Mouse (Mus musculus): ENCODE data around the gene Sncb. TPM values are rescaled to one million over a fixed set of nuclear protein-coding genes. Genes with fewer than 3 reads are reported as not detected.

Sncb gene
- polyA plus RNA-seq (2016; fragmentation: Nextera tagmentation; extraction: Ambion mirVana): not detected in 2 replicates

DNA sequence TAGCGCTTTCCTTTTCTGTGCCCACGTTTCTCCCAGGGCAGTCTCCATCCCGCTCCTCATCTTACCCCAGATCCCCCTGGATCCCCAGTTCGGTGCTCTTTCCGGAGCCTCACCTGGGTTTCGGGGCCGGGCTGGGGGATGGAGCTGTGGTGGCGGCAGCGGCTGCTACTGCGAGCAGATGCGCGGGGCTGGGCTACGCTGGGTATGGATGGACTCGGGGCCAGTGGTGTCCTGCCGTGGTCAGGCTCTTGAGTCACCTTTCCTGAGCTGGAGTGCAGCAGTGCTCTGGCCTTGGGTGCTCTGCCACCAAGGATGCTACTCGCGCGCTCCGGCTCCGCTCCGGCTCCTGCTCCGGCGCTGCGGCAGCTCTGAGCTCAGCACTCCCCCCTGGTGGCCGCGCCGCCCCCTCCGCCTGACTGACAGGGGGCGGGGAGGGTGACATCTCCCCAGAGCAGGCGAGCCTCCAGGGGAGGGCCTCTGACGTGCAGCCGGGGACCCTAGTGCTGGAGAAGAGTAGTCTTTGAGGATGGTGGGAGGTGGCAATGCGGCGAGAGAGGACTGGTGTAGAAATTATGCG is at the start of gene Sncb:
TSS of gene Sncb (minus strand) at position 404 of the 577 bp plus-strand sequence.
- H3K4me3 ChIP-seq: peak within 1 kb of the TSS; percentile 45
- no peaks in the 10 kb centered on the region for H3K36me3 ChIP-seq
- DNase-seq (ENCODE audit: low spot score): peak; percentile 72
- peaks cover 69% of the 10 kb centered on the region for H3K27me3 ChIP-seq (ENCODE audit: low read depth, poor library complexity, severe bottlenecking)
- H3K9me3 ChIP-seq (replicated peaks): no peaks in the 10 kb centered on the region
- H3K4me1 ChIP-seq: peaks cover 19% of the 10 kb centered on the region
- H3K27ac ChIP-seq: no peak within 1 kb of the TSS
- 3% methylated on average over 35 of the region's 35 CpGs for WGBS

DNA sequence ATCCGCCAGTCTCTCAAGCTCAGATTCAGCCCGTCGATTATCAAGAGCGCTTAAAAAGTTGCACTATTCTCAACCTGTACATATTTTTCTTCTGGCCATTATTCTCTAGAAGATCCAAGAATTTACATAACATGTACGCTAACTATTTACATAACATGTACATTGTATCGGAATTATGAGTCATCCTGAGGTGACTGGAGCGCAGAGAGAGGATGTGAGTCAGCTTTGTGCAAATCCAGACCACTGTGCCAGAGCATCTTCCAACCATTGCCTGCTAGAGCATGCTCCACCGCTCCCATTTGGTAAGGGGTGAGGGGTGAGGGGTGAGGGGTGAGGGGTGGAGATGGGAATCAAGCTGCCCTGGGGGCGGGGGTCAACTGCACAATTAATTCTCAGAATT is 47.0 kb upstream of the Sncb start:
- WGBS: 85% methylated on average over 9 of the region's 9 CpGs
- H3K27ac ChIP-seq: no peak overlapping the region

DNA sequence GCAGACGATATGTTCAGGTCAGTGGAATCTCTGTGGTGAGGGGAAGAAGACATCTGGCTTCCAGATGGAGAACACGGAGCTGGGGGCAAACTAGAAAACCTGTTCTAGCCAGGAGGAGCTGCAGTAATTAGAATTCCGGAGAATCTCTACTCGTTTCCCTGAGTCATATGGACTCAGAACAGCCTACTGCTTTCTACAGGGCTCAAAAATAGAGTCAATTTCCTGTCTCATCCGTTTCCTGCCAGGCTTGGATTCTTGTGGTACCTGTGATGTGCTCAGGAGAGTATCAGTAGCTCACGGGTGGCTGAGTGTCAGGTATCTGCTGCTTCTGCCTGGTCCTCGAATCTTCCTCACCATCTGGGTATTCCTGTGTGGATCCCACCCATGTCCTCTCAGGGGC is 45.1 kb upstream of the Sncb start:
- DNase-seq (ENCODE audit: low spot score): no peak
- 29% methylated on average over 7 of the region's 7 CpGs for WGBS
- Histone ChIP-seq H3K27me3 (ENCODE audit: low read depth, poor library complexity, severe bottlenecking) (peaks cover 3% of the 10 kb centered on the region; the same call in 1 of the 2 replicates), H3K4me3 (no peak overlapping the region), H3K4me1 (peaks cover 11% of the 10 kb centered on the region), H3K9me3 (replicated peaks) (no peaks in the 10 kb centered on the region), H3K36me3 (no peaks in the 10 kb centered on the region), H3K27ac (no peak overlapping the region)

More for the DNA sequence above, 47.0 kb upstream of the Sncb start:
- DNase-seq (ENCODE audit: low spot score): no peak
- peaks cover 13% of the 10 kb centered on the region; the same call in 1 of the 2 replicates for H3K4me1 ChIP-seq
- no peaks in the 10 kb centered on the region for H3K9me3 ChIP-seq (replicated peaks)
- no peak overlapping the region for H3K4me3 ChIP-seq
- H3K36me3 ChIP-seq: no peaks in the 10 kb centered on the region
- H3K27me3 ChIP-seq (ENCODE audit: low read depth, poor library complexity, severe bottlenecking): 0 out of 2 replicates have a peak, but pooled peaks cover 7% of the 10 kb centered on the region

DNA sequence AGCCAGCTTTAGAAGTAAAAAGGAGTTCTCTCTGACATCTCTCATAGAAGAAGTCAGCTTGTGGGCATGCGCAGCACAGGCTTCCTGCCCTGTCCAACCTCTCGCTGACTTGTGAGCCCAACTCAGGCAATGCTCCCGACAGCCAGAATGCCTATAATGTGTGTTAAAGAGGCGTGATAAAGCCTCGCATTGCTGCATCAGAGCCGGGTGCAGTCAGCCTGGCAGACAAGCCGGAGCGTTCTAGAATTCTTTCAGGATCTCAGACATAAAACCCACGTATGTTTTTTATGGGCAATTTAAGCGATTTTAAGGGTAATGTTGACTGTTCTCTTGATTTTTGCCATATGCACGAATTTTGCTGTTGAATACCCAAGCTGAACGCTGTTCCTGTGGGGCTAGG is 41.7 kb upstream of the Sncb start:
- no peak overlapping the region for H3K27ac ChIP-seq
- no peak overlapping the region for H3K4me3 ChIP-seq
- H3K27me3 ChIP-seq (ENCODE audit: low read depth, poor library complexity, severe bottlenecking): peaks cover 30% of the 10 kb centered on the region
- peaks cover 16% of the 10 kb centered on the region for H3K4me1 ChIP-seq
- H3K9me3 ChIP-seq (replicated peaks): no peaks in the 10 kb centered on the region
- DNase-seq (ENCODE audit: low spot score): no peak
- H3K36me3 ChIP-seq: no peaks in the 10 kb centered on the region
- 77% methylated on average over 12 of the region's 12 CpGs for WGBS

DNA sequence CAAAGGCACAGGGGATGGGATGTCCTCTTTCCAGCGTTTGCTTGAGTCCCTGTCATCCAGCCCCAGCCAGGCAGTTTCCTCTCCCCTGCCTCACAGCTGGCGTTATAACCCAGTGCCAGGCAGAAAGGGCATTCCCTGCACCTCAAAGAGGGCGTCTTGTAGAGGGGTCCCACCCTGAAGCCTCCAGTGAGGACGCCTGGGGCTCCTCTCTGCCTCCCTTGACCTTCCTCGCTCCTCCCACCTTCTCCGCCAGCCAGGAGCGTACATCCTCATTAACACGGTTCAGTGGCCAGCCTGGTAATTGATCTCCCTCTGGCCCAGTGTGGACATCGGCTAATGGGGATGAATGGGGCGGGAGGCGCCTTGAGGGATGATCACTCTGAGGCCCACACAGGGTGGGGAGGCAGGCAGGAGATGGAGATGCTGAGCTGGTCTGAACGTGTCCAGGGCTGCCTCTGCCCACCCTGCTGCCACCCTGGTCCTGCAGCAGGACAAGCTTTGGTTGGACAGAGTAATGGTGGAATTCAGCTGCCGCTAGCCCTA is 40.1 kb upstream of the Sncb start:
- Histone ChIP-seq H3K27me3 (ENCODE audit: low read depth, poor library complexity, severe bottlenecking) (peaks cover 33% of the 10 kb centered on the region), H3K36me3 (no peaks in the 10 kb centered on the region), H3K4me3 (no peak overlapping the region), H3K27ac (no peak overlapping the region), H3K9me3 (replicated peaks) (no peaks in the 10 kb centered on the region), H3K4me1 (peaks cover 13% of the 10 kb centered on the region)
- 36% methylated on average over 13 of the region's 13 CpGs for WGBS
- no peak for DNase-seq (ENCODE audit: low spot score)

DNA sequence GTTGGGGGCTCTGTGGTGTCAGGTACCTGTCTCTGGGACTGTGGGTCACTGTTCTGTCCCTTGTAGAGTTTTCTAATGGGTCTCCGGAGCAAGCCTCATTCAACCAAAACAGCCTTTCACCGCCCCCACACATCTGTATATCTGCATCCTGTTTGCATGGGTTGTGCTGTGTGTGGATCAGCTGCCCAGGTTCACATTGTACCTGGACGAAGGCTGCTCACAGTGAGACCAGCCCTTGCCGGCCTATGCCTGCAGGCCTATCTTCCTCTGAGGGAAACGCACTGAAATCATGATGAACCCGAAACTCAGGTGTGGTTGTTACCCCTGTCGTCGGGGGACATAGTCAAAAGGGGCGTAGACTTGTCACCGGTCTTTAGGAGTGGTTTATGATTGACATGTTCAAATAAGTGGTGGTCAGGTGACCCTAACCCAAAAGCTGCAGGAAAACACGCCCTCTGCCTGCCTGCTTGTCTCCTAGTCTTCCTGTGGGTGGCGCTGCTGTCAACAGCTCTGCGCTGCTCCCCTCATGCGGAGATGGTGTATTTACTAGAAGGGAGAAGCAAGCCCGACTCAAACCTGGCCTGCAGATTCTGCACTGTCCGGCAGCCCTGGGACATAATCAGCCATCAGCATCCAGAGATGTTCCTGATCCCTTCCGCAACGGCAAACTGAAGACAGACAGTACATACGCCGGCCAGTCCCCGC is 38.9 kb upstream of the Sncb start:
- Histone ChIP-seq H3K27me3 (ENCODE audit: low read depth, poor library complexity, severe bottlenecking) (peaks cover 33% of the 10 kb centered on the region), H3K27ac (no peak overlapping the region), H3K4me3 (no peak overlapping the region), H3K36me3 (no peaks in the 10 kb centered on the region), H3K4me1 (peaks cover 9% of the 10 kb centered on the region), H3K9me3 (replicated peaks) (no peaks in the 10 kb centered on the region)
- peak; percentile 57 for DNase-seq (ENCODE audit: low spot score)
- WGBS: 44% methylated on average over 21 of the region's 21 CpGs

DNA sequence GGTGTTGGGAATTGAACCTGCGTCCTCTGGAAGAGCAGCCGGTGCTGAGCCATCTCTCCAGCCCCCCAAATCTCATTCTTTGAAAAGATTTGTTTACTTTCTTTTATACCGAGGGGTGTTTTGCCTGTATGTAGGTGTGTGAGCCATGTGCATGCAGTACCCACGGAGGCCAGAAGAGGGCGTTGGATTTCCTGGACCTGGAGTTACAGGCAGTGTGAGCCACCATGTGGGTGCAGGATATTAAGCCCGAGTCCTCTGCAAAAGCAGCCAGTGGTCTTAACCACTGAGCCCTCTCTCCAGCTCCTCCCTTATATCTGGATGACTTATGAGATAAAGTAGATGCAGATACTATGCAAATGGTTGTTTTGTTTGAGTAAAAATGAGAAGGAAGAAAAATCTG is 36.6 kb upstream of the Sncb start:
- 81% methylated on average over 6 of the region's 6 CpGs for whole genome bisulfite sequencing
- peaks cover 43% of the 10 kb centered on the region for H3K27me3 ChIP-seq (ENCODE audit: low read depth, poor library complexity, severe bottlenecking)
- H3K36me3 ChIP-seq: no peaks in the 10 kb centered on the region
- no peak for DNase-seq (ENCODE audit: low spot score)
- no peak overlapping the region for H3K4me3 ChIP-seq
- no peaks in the 10 kb centered on the region for H3K9me3 ChIP-seq (replicated peaks)
- peaks cover 9% of the 10 kb centered on the region for H3K4me1 ChIP-seq
- H3K27ac ChIP-seq: no peak overlapping the region

DNA sequence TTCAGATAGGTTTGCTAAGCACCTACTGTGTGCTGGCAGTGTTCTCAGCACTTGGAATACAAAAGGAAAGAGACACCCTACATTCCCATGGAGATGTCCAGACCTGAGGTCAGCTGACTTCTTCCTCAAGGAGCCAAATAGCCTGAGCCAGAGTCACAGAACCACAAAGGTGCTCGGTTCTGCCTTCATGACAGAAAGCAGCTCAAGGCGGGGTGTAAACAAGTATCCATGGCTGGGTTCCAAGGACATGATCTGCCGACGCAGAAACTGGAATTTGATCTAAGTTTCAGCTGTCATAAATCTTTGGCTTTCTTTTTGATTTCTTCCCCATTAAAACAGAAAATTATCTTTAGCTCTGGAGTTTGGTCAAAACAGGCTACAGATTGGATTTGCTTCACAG is 33.8 kb upstream of the Sncb start:
- Histone ChIP-seq H3K27ac (no peak overlapping the region), H3K27me3 (ENCODE audit: low read depth, poor library complexity, severe bottlenecking) (peaks cover 39% of the 10 kb centered on the region), H3K4me1 (no peaks in the 10 kb centered on the region), H3K9me3 (replicated peaks) (no peaks in the 10 kb centered on the region), H3K36me3 (no peaks in the 10 kb centered on the region), H3K4me3 (no peak overlapping the region)
- DNase-seq (ENCODE audit: low spot score): no peak
- WGBS: 83% methylated on average over 4 of the region's 4 CpGs

DNA sequence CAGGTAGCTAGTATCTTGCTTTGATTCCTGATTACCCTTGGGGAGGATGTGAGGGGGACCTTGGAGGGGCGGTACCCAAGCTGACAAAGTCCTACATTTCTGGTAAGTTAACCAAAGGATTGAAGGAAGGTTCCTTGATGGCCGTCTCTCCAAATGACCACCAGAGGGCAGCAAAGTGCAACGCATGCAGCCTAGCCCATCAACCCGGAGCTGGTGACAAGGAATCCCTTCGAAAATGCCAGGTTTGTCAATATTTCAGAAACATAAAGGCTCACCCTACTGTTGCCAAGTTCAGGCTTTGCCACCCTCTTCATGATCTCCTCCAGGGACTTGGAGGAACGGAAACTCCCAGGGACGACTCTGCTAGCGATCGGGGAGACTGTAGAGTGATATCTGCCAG is 33.3 kb upstream of the Sncb start:
- 29% methylated on average over 9 of the region's 9 CpGs for WGBS

DNA sequence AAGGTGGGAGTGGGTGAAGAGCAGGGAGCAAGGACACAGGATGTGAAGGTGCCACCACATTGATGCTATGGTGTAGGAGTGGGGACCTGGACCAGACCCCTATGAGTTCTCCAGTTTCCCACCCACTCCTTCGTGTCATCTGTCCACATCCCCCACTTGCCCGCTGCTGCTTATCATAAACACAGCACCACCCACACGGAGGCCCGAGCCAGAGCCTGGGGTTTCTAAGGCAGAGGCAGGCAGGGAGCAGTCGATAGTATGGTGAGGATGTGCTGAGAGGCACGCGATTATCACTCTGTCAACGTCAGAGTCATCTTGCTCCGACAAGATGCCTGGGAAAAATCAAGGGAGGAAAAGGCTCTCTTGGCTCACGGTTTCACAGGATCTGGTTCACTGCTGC is 32.3 kb upstream of the Sncb start:
- Histone ChIP-seq H3K4me3 (no peak overlapping the region), H3K4me1 (peaks cover 7% of the 10 kb centered on the region; the same call in 1 of the 2 replicates), H3K27me3 (ENCODE audit: low read depth, poor library complexity, severe bottlenecking) (peaks cover 37% of the 10 kb centered on the region; the same call in 1 of the 2 replicates), H3K9me3 (replicated peaks) (no peaks in the 10 kb centered on the region), H3K36me3 (no peaks in the 10 kb centered on the region), H3K27ac (no peak overlapping the region)
- DNase-seq (ENCODE audit: low spot score): no peak
- 77% methylated on average over 10 of the region's 10 CpGs for WGBS

More for the DNA sequence above, 33.3 kb upstream of the Sncb start:
- Histone ChIP-seq H3K4me3 (no peak overlapping the region), H3K4me1 (no peaks in the 10 kb centered on the region), H3K27ac (no peak overlapping the region), H3K9me3 (replicated peaks) (no peaks in the 10 kb centered on the region), H3K36me3 (no peaks in the 10 kb centered on the region), H3K27me3 (ENCODE audit: low read depth, poor library complexity, severe bottlenecking) (peaks cover 37% of the 10 kb centered on the region)
- DNase-seq (ENCODE audit: low spot score): peak; percentile 89

DNA sequence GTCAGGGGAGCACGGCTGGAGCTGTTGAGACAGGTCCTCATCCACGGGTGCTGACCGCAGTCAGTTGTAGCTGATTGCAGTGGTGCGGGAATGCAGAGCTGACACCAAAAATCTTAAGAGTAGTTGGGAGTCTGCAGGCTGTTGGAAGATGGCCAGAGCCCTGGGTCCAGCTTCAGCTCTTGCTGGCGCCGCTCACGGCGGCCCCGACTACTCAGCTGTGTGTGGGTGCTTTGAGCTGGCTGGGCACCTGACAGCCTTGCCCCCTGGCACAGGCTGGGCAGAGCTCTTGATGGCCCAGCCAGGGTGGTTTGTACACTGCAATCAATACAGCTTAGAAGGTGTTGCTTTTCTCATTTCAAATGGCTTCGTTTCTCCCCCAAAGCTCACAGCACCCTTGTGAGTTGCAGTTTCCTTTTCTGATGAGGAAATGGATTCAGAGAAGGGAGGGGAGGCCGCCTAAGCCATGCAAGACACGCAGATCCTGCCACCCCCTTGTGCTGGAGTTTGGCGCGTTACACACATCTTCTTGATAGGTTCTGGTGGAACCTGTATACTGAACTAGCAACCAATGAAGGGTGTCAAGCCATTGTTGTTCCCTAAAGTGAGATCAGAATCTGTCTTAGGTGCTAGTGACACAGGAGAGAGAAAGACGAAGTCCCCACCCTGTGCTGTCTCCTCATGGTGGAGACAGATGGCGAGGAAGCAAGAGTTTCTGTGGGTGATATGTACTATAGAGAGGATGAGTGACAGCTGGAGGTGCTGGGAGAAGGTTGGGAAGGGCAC is 31.7 kb upstream of the Sncb start:
- peaks cover 8% of the 10 kb centered on the region; the same call in 1 of the 2 replicates for H3K4me1 ChIP-seq
- WGBS: 82% methylated on average over 16 of the region's 16 CpGs
- peaks cover 44% of the 10 kb centered on the region for H3K27me3 ChIP-seq (ENCODE audit: low read depth, poor library complexity, severe bottlenecking)
- no peak overlapping the region for H3K27ac ChIP-seq
- H3K36me3 ChIP-seq: no peaks in the 10 kb centered on the region
- no peak for DNase-seq (ENCODE audit: low spot score)
- no peak overlapping the region for H3K4me3 ChIP-seq
- H3K9me3 ChIP-seq (replicated peaks): no peaks in the 10 kb centered on the region

DNA sequence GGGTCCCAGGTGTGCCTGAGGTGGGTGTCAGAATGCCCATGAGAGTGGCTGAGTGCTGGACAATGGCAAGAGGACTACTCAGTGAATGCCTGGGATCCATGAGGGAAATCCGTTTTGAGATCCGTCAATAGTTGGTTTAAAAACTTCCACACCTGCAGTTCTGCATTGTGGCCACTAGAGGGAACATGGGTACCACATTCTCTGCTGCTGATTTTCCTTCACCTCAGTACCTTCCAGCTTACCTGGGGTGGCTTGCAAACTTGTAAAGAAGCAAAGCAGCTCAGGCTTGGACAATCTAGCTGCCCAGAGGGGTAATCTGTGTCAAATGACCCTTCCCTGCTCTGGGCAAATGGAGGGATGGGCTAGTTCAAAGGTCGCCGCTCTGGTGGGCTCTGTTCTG is 31.0 kb upstream of the Sncb start:
- peak; percentile 57 for DNase-seq (ENCODE audit: low spot score)
- H3K9me3 ChIP-seq (replicated peaks): no peaks in the 10 kb centered on the region
- H3K27ac ChIP-seq: no peak overlapping the region
- H3K4me3 ChIP-seq: no peak overlapping the region
- peaks cover 12% of the 10 kb centered on the region for H3K4me1 ChIP-seq
- peaks cover 50% of the 10 kb centered on the region for H3K27me3 ChIP-seq (ENCODE audit: low read depth, poor library complexity, severe bottlenecking)
- H3K36me3 ChIP-seq: no peaks in the 10 kb centered on the region
- WGBS: 45% methylated on average over 4 of the region's 4 CpGs

DNA sequence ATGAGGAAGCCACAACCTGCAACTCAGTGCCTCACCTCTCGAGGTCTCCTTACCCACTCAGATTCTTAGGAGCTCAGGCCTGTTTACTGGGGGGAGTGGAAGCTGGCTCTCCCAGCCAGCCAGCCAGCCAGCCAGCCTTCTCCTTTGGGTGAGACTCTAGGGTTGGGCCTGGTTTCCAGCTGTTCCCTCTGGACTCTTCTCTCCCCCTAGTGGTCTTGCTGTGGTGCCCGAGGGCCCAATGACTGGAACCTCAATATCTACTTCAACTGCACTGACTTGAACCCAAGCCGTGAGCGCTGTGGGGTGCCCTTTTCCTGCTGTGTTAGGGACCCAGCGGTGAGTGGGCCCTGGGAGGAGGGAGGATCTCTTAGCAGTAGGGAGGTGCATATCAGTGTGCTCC is 28.4 kb upstream of the Sncb start:
- 52% methylated on average over 5 of the region's 5 CpGs for WGBS
- H3K27me3 ChIP-seq (ENCODE audit: low read depth, poor library complexity, severe bottlenecking): peaks cover 72% of the 10 kb centered on the region

More for the DNA sequence above, 28.4 kb upstream of the Sncb start:
- no peak for DNase-seq (ENCODE audit: low spot score)
- no peak overlapping the region for H3K4me3 ChIP-seq
- H3K4me1 ChIP-seq: peaks cover 18% of the 10 kb centered on the region
- H3K27ac ChIP-seq: no peak overlapping the region
- H3K9me3 ChIP-seq (replicated peaks): no peaks in the 10 kb centered on the region
- H3K36me3 ChIP-seq: no peaks in the 10 kb centered on the region
